Mouse (Mus musculus) lung, postnatal 0 days (tissue): Measurements from ENCODE around the gene Sae1.

Source experiments
- CTCF ChIP-seq: IDR thresholded peaks from 2 replicates; pipeline ENCODE4 v1.5.1; 2016; ENCODE audit warnings: antibody characterized with exemption, mild to moderate bottlenecking
- EP300 ChIP-seq: IDR thresholded peaks from 2 replicates; pipeline ENCODE4 v1.6.1; 2016; ENCODE audit warnings: antibody characterized with exemption, mild to moderate bottlenecking, control low read depth

- TF ChIP-seq CTCF = no peak
- no peak for TF ChIP-seq EP300
Observed at GRCm38 (mm10) chr7:16397465-16397864, 9.9 kb upstream of the Sae1 start.
